Mouse (Mus musculus) skeletal muscle tissue, adult 2 months (tissue): ENCODE measurements around the gene Serpina5.
A peak's percentile ranks its signal among the peaks of the same experiment; 100 is the strongest.

ENCODE experiments used
- DNase-seq: peaks from one replicate; pipeline ENCODE4 v3.0.0-alpha.2; 2012; ENCODE audit warnings: low read depth, low spot score

Gene Serpina5

GRCm38 (mm10) chr12:104125021-104125560, 24.2 kb downstream of the Serpina5 start:
- no peak for DNase-seq

- no peak for DNase-seq
Observed at GRCm38 (mm10) chr12:104127696-104128095, 26.8 kb downstream of the Serpina5 start, which contains the start of gene Serpina3b. Gene Serpina3b, plus strand, starts transcription at chr12:104127996.

- peak; percentile 46 for DNase-seq
Observed at GRCm38 (mm10) chr12:104131041-104131440, 30.1 kb downstream of the Serpina5 start.

GRCm38 (mm10) chr12:104138216-104138615, 37.3 kb downstream of the Serpina5 start:
- DNase-seq = no peak

- no peak for DNase-seq
Observed at GRCm38 (mm10) chr12:104140543-104141103, 39.7 kb downstream of the Serpina5 start.

- no peak for DNase-seq
Observed at GRCm38 (mm10) chr12:104141506-104141905, 40.6 kb downstream of the Serpina5 start.

- DNase-seq = no peak
Observed at GRCm38 (mm10) chr12:104142427-104142826, 41.5 kb downstream of the Serpina5 start.

GRCm38 (mm10) chr12:104143286-104143685, 42.4 kb downstream of the Serpina5 start:
- no peak for DNase-seq

- DNase-seq = no peak
Observed at GRCm38 (mm10) chr12:104145571-104145970, 44.7 kb downstream of the Serpina5 start.

- no peak for DNase-seq
Observed at GRCm38 (mm10) chr12:104151989-104152388, 51.1 kb downstream of the Serpina5 start.

- no peak for DNase-seq
Observed at GRCm38 (mm10) chr12:104153041-104153645, 52.2 kb downstream of the Serpina5 start.

- no peak for DNase-seq
Observed at GRCm38 (mm10) chr12:104153656-104154055, 52.7 kb downstream of the Serpina5 start, which contains the start of gene Serpina3c. Gene Serpina3c, minus strand, starts transcription at chr12:104153870.
